Mouse (Mus musculus) MEL (cell line): Measurements from ENCODE around the gene Mroh7.

Experiments used
- CHD1 ChIP-seq: IDR thresholded peaks from 2 replicates; pipeline ENCODE4 v1.6.1; 2012; ENCODE audit warnings: low read depth, mild to moderate bottlenecking, inconsistent platforms, low read length, improper control_type of control experiment
- CHD2 ChIP-seq: IDR thresholded peaks from 2 replicates; pipeline ENCODE4 v1.6.1; 2011; ENCODE audit warnings: low read length, improper control_type of control experiment
- CTCF ChIP-seq, 3 experiments: IDR thresholded peaks in 2 of 3; conservative IDR thresholded peaks in 1 of 3; 2 replicates each; pipeline ENCODE4 v1.5.1; 2011 to 2012; ENCODE audit warnings: low read length in 3 of 3, low read depth in 2 of 3, mild to moderate bottlenecking in 2 of 3, improper control_type of control experiment in 1 of 3, inconsistent platforms in 1 of 3, mixed read lengths in 1 of 3, moderate library complexity in 1 of 3; ENCODE audit not compliant: control insufficient read depth in 1 of 3, insufficient read depth in 1 of 3, poor library complexity in 1 of 3, severe bottlenecking in 1 of 3
- E2F4 ChIP-seq: IDR thresholded peaks from 2 replicates; pipeline ENCODE4 v1.6.1; 2011; ENCODE audit warnings: low read depth, low read length, improper control_type of control experiment, borderline replicate concordance
- MAZ ChIP-seq: IDR thresholded peaks from 2 replicates; pipeline ENCODE4 v1.6.1; 2012; ENCODE audit warnings: low read depth, mild to moderate bottlenecking, inconsistent platforms, low read length, improper control_type of control experiment
- SIN3A ChIP-seq: IDR thresholded peaks from 2 replicates; pipeline ENCODE4 v1.6.1; 2012; ENCODE audit warnings: low read length, improper control_type of control experiment, inconsistent platforms
- TAL1 ChIP-seq: IDR thresholded peaks from 2 replicates; pipeline ENCODE4 v1.6.1; 2012; ENCODE audit warnings: mild to moderate bottlenecking, inconsistent platforms, low read length, moderate library complexity, mixed read lengths
- TCF12 ChIP-seq: IDR thresholded peaks from 2 replicates; pipeline ENCODE4 v1.6.1; 2014; ENCODE audit warnings: low read depth, mild to moderate bottlenecking, inconsistent platforms, low read length, improper control_type of control experiment, moderate library complexity

- TF ChIP-seq MAZ, result no peak
- no peak for TF ChIP-seq SIN3A
- TF ChIP-seq TCF12, result no peak
- no peak for TF ChIP-seq E2F4
- TF ChIP-seq CTCF (IDR thresholded peaks at IDR 0.05 in 2 of 3, conservative IDR thresholded peaks at IDR 0.05 in 1 of 3; ENCODE audit: control insufficient read depth in 1 of 3, insufficient read depth in 1 of 3, low read depth in 2 of 3, low read length in 3 of 3, poor library complexity in 1 of 3, severe bottlenecking in 1 of 3), result no peak
- no peak for TF ChIP-seq CHD1
- TF ChIP-seq CHD2, result no peak
- no peak for TF ChIP-seq TAL1
These were observed 25.5 kb downstream of the Mroh7 start for GRCm38 (mm10) chr4:106705096-106705665.
